Mouse (Mus musculus) R1 (cell line): ENCODE measurements around the gene Zdhhc16.

Experiments
- DNase-seq: peaks from one replicate; pipeline ENCODE4 v3.0.0-alpha.2; 2018; ENCODE audit warnings: low read depth, low spot score

The Zdhhc16 gene

GRCm38 (mm10) chr19:41987206-41987605 is 53.9 kb downstream of the Zdhhc16 start:
- DNase-seq = no peak

- DNase-seq = no peak
Measured at GRCm38 (mm10) chr19:41989810-41990209, 56.5 kb downstream of the Zdhhc16 start.

GRCm38 (mm10) chr19:41991926-41992477 is 58.7 kb downstream of the Zdhhc16 start:
- no peak for DNase-seq

- no peak for DNase-seq
Measured at GRCm38 (mm10) chr19:41992971-41993370, 59.7 kb downstream of the Zdhhc16 start.

- DNase-seq = no peak
Measured at GRCm38 (mm10) chr19:41993484-41993883, 60.2 kb downstream of the Zdhhc16 start.
